Mouse (Mus musculus): ENCODE results near the gene Cdkn2b. TPM values are rescaled to one million over a fixed set of nuclear protein-coding genes. Genes with fewer than 3 reads are reported as not detected.

Gene Cdkn2b
- polyA plus RNA-seq, 1 experiment from 2014 or later: 0.31 TPM

DNA sequence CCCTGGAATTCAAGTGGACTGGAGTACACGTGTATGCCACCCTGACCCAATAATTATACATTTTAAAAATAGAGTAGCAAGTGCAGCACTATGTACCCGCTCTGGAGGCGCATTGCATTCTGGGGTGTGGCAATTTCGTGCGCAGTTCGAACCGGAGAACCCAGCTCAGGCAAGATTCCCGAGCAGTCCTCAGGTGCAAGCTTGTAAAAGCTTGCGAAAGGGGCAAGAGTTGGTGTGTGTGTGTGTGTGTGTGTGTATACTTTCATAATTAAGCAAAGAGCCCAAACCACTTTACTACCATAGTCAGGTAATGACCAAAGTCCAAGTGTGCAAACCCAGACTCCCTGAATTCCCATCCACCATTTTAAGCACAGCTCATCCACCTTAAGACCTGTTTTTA is 37.3 kb downstream of the Cdkn2b start:
- Histone ChIP-seq H3K4me1 (replicated peaks; ENCODE audit: control insufficient read depth, insufficient read depth, low read length) (peaks cover 2% of the 10 kb centered on the region; the same call in 1 of the 2 replicates), H3K9me3 (ENCODE audit: control insufficient read depth, low read length) (no peaks in the 10 kb centered on the region), H3K4me2 (ENCODE audit: low read depth, low read length, severe bottlenecking) (peak overlapping the region; percentile 11; the same call in 1 of the 2 replicates), H3K27me3 (ENCODE audit: control insufficient read depth, insufficient read depth, low read length) (peaks cover 77% of the 10 kb centered on the region), H3K27ac (ENCODE audit: low read depth, low read length) (no peak overlapping the region), H3K9ac (ENCODE audit: low read length) (no peak overlapping the region), H3K4me3 (ENCODE audit: low read depth, low read length) (no peak overlapping the region), H3K36me3 (ENCODE audit: control insufficient read depth, insufficient read depth, low read length) (no peaks in the 10 kb centered on the region)
- peak; percentile 25; the same call in 1 of the 2 replicates for ATAC-seq (replicated peaks; ENCODE audit: low FRiP score)
- 0% methylated on average over 9 of the region's 9 CpGs for WGBS
- DNase-seq (ENCODE audit: low spot score): peak; percentile 62

DNA sequence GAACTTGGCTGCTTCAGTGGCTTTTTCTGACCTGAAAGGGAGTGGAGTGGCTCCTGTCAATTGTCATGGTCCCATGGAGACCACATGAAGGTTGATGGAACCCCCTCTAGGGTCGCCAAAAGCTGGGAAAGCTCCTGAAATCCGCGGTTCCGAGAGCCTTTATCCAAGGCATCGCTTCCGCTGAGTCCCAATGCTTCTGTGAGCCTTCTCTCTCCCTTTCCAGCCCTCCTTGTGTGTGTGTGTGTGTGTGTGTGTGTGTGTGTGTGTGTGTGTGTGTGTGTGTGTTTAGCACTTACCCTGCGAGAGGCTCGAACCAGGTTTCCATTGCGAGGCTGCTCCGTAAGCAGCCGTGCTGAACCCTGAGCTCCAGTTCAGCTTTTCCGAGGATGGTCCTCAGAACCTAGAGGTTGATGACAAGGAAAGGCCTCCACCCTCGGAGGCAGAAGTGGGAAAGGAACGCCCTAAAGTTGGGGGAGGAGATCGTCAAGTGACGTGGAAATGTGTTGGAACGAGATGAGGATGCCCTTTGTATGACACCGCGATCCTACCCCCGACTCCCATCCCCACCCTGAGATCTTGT is 37.8 kb downstream of the Cdkn2b start:
- no peak for DNase-seq (ENCODE audit: low spot score)
- no peak overlapping the region for H3K4me3 ChIP-seq (ENCODE audit: low read depth, low read length)
- H3K9ac ChIP-seq (ENCODE audit: low read length): no peak overlapping the region
- no peaks in the 10 kb centered on the region for H3K36me3 ChIP-seq (ENCODE audit: control insufficient read depth, insufficient read depth, low read length)
- no peaks in the 10 kb centered on the region for H3K9me3 ChIP-seq (ENCODE audit: control insufficient read depth, low read length)
- H3K4me2 ChIP-seq (ENCODE audit: low read depth, low read length, severe bottlenecking): peak overlapping the region; percentile 11; the same call in 1 of the 2 replicates
- peaks cover 72% of the 10 kb centered on the region for H3K27me3 ChIP-seq (ENCODE audit: control insufficient read depth, insufficient read depth, low read length)
- peak; percentile 11; the same call in 1 of the 2 replicates for ATAC-seq (replicated peaks; ENCODE audit: low FRiP score)
- under 1% methylated on average over 20 of the region's 20 CpGs for WGBS
- peaks cover 2% of the 10 kb centered on the region; the same call in 1 of the 2 replicates for H3K4me1 ChIP-seq (replicated peaks; ENCODE audit: control insufficient read depth, insufficient read depth, low read length)
- no peak overlapping the region for H3K27ac ChIP-seq (ENCODE audit: low read depth, low read length)

DNA sequence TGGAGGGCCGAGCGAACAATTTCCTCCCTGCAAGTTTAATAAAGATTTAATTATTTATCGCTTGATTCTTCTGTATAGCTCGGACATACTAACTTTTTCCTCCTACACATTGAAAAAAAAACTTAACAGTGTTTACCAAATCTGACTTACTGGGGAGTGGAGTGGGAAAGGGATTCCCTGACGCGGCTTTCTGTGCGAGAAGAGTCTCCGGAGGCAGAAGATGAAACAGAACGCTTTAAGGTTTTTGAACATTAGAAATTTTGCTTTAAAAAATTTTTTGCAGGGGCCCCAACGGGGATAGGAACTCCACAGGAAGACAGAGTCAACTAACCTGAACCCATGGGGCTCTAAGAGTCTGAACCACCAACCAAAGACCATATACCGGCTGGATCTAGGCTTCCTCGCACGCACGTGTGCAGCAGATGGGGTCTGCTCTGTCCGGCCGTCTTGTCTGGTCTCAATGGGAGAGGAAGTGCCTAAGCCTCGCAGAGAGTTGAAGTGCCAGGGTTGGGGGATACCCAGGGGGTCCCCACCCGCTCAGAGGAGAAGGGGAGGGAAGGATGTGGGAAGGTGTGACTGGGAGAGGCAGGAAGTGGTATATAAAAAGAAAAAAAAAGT is 38.6 kb downstream of the Cdkn2b start:
- H3K27ac ChIP-seq (ENCODE audit: low read depth, low read length): no peak overlapping the region
- H3K9ac ChIP-seq (ENCODE audit: low read length): no peak overlapping the region
- no peaks in the 10 kb centered on the region for H3K9me3 ChIP-seq (ENCODE audit: control insufficient read depth, low read length)
- DNase-seq (ENCODE audit: low spot score): no peak
- peaks cover 65% of the 10 kb centered on the region for H3K27me3 ChIP-seq (ENCODE audit: control insufficient read depth, insufficient read depth, low read length)
- no peak overlapping the region for H3K4me2 ChIP-seq (ENCODE audit: low read depth, low read length, severe bottlenecking)
- H3K4me3 ChIP-seq (ENCODE audit: low read depth, low read length): no peak overlapping the region
- no peaks in the 10 kb centered on the region for H3K36me3 ChIP-seq (ENCODE audit: control insufficient read depth, insufficient read depth, low read length)
- 5% methylated on average over 18 of the region's 18 CpGs for WGBS
- peaks cover 2% of the 10 kb centered on the region; the same call in 1 of the 2 replicates for H3K4me1 ChIP-seq (replicated peaks; ENCODE audit: control insufficient read depth, insufficient read depth, low read length)
- ATAC-seq (replicated peaks; ENCODE audit: low FRiP score): no peak

DNA sequence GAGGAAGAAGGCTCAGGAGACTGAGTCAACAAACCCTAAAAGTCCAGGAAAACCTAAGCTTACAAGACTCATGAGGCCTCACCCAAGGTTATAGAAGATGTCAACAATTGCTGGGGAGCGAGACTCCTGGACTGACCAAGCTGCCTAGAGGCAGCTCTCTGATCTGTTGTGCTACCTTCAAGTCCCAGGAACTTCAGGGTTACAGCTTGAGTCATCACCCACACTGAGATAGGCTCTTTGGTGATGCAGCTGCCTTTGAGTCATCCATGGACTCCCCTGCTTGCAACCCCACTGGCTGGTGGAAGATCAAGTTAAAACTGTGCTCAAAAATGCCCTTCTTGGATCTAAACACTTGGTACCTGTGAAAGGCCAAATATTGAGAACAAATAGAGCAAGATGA is 53.1 kb downstream of the Cdkn2b start:
- Histone ChIP-seq H3K36me3 (ENCODE audit: control insufficient read depth, insufficient read depth, low read length) (no peaks in the 10 kb centered on the region), H3K27ac (ENCODE audit: low read depth, low read length) (no peak overlapping the region), H3K4me3 (ENCODE audit: low read depth, low read length) (no peak overlapping the region), H3K9me3 (ENCODE audit: control insufficient read depth, low read length) (no peaks in the 10 kb centered on the region), H3K27me3 (ENCODE audit: control insufficient read depth, insufficient read depth, low read length) (no peaks in the 10 kb centered on the region), H3K9ac (ENCODE audit: low read length) (no peak overlapping the region), H3K4me2 (ENCODE audit: low read depth, low read length, severe bottlenecking) (no peak overlapping the region), H3K4me1 (replicated peaks; ENCODE audit: control insufficient read depth, insufficient read depth, low read length) (no peaks in the 10 kb centered on the region)
- DNase-seq (ENCODE audit: low spot score) (no peak), ATAC-seq (replicated peaks; ENCODE audit: low FRiP score) (no peak)
- 83% methylated on average over 1 of the region's 1 CpGs for WGBS

Other genes starting within 250 kb of the Cdkn2b start
- 103 and 110 TPM in 2 replicates for gene Mtap, start 173.9 kb downstream of the Cdkn2b start, polyA plus RNA-seq (2014; fragmentation: Nextera tagmentation; extraction: Ambion mirVana)
- not detected in 2 replicates for gene Cdkn2a, start 16.4 kb downstream of the Cdkn2b start, polyA plus RNA-seq (2014; fragmentation: Nextera tagmentation; extraction: Ambion mirVana)